In the genomic region with DNA sequence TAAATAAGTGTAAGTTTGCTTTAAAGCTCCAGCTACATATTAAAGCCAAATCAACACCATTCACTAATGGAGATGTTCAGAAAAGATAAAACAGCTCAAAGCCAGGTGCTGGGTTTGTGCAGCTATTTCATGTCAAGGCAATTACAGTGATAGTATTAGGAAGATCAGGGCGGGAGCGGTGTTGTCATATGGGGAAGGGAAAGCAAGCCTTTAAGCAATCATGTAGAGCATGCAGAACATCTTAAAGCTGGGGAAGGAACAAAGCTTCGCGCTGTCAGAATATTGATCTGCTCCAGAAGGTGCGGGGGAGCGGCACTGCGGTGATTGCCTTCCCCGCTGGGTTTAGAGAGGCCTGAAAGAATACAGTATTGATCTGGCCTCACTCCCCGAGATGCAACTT, we compare ENCODE assay signal across 14 mouse cellular contexts.
"Had no signal": no experiment of that assay in that cellular context is flagged by ENCODE, and none has a peak within 500 bp of the region (broad histone marks: within the 10 kb centered on the region; RNA-seq: fewer than 3 reads in every experiment).

No protein-coding gene starts in this region.

- H3K4me3 ChIP-seq: intestine, embryonic 15.5 days; kidney, embryonic 15.5 days; limb, embryonic 15.5 days; liver, embryonic 12.5 days; megakaryocyte, embryonic 14.5 days; myocyte; neural tube, embryonic 12.5 days had no signal

- H3K27ac ChIP-seq: intestine, embryonic 15.5 days; kidney, embryonic 15.5 days; limb, embryonic 15.5 days; liver, embryonic 12.5 days; macrophage; neural tube, embryonic 12.5 days; stomach, postnatal 0 days had no signal

- ATAC-seq: intestine, embryonic 15.5 days; liver, embryonic 12.5 days had no signal

- H3K9ac ChIP-seq: intestine, embryonic 15.5 days; kidney, embryonic 15.5 days; limb, embryonic 15.5 days; liver, embryonic 12.5 days; lung, embryonic 14.5 days; neural tube, embryonic 12.5 days had no signal

- H3K4me1 ChIP-seq: intestine, embryonic 15.5 days; limb, embryonic 15.5 days; liver, embryonic 12.5 days; megakaryocyte, embryonic 14.5 days; neural tube, embryonic 12.5 days had no signal

- H3K27me3 ChIP-seq: intestine, embryonic 15.5 days; kidney, embryonic 15.5 days; limb, embryonic 15.5 days; liver, embryonic 12.5 days; megakaryocyte, embryonic 14.5 days; neural tube, embryonic 12.5 days had no signal

- DNase-seq: kidney, adult 2 months; kidney, postnatal 14 days; lung, embryonic 14.5 days; lung, postnatal 10 days; thymus, postnatal 4 days had no signal

- H3K9me3 ChIP-seq: intestine, embryonic 15.5 days; kidney, embryonic 15.5 days; limb, embryonic 15.5 days; liver, embryonic 12.5 days; neural tube, embryonic 12.5 days had no signal

- H3K36me3 ChIP-seq: intestine, embryonic 15.5 days; kidney, embryonic 15.5 days; limb, embryonic 15.5 days; liver, embryonic 12.5 days; neural tube, embryonic 12.5 days had no signal

- H3K4me2 ChIP-seq: intestine, embryonic 15.5 days; kidney, embryonic 15.5 days; limb, embryonic 15.5 days; liver, embryonic 12.5 days; lung, embryonic 14.5 days; neural tube, embryonic 12.5 days had no signal
